Mouse (Mus musculus): ENCODE results near the gene Catip. TPM values are rescaled to one million over a fixed set of nuclear protein-coding genes. Genes with fewer than 3 reads are reported as not detected.

Catip gene
- polyA plus RNA-seq, 1 experiment from 2014 or later: 1.2 TPM

GRCm38 (mm10) chr1:74357531-74357930 is 4.4 kb upstream of the Catip start:
- H3K4me2 ChIP-seq (ENCODE audit: low read length): no peak overlapping the region
- no peaks in the 10 kb centered on the region for H3K4me1 ChIP-seq (replicated peaks; ENCODE audit: control insufficient read depth, insufficient read depth, low read length)
- 0 out of 2 replicates have a peak, but pooled peaks cover 4% of the 10 kb centered on the region for H3K36me3 ChIP-seq (ENCODE audit: control insufficient read depth, insufficient read depth)
- H3K27me3 ChIP-seq (replicated peaks; ENCODE audit: control insufficient read depth, insufficient read depth, low read length): no peaks in the 10 kb centered on the region
- H3K27ac ChIP-seq (ENCODE audit: low read length): no peak overlapping the region
- no peak overlapping the region for H3K9ac ChIP-seq (replicated peaks; ENCODE audit: low read depth, low read length)
- no peak overlapping the region for H3K4me3 ChIP-seq (replicated peaks; ENCODE audit: low read length)
- no peak for ATAC-seq
- no peaks in the 10 kb centered on the region for H3K9me3 ChIP-seq (ENCODE audit: control insufficient read depth, low read length)

- no peak overlapping the region for H3K4me3 ChIP-seq (replicated peaks; ENCODE audit: low read length)
- 89% methylated on average over 5 of the region's 5 CpGs for WGBS
- no peak for ATAC-seq
- H3K4me2 ChIP-seq (ENCODE audit: low read length): no peak overlapping the region
- no peaks in the 10 kb centered on the region for H3K9me3 ChIP-seq (ENCODE audit: control insufficient read depth, low read length)
- no peaks in the 10 kb centered on the region for H3K27me3 ChIP-seq (replicated peaks; ENCODE audit: control insufficient read depth, insufficient read depth, low read length)
- no peaks in the 10 kb centered on the region for H3K4me1 ChIP-seq (replicated peaks; ENCODE audit: control insufficient read depth, insufficient read depth, low read length)
- H3K9ac ChIP-seq (replicated peaks; ENCODE audit: low read depth, low read length): no peak overlapping the region
- no peak overlapping the region for H3K27ac ChIP-seq (ENCODE audit: low read length)
- H3K36me3 ChIP-seq (ENCODE audit: control insufficient read depth, insufficient read depth): no peaks in the 10 kb centered on the region
Observed at GRCm38 (mm10) chr1:74359952-74360517, 1.9 kb upstream of the Catip start.

GRCm38 (mm10) chr1:74362325-74363229 is 669 bp downstream of the Catip start:
- no peaks in the 10 kb centered on the region for H3K4me1 ChIP-seq (replicated peaks; ENCODE audit: control insufficient read depth, insufficient read depth, low read length)
- H3K27me3 ChIP-seq (replicated peaks; ENCODE audit: control insufficient read depth, insufficient read depth, low read length): no peaks in the 10 kb centered on the region
- H3K9ac ChIP-seq (replicated peaks; ENCODE audit: low read depth, low read length): no peak overlapping the region
- no peak overlapping the region for H3K4me3 ChIP-seq (replicated peaks; ENCODE audit: low read length)
- peak; percentile 27; the same call in 1 of the 2 replicates for ATAC-seq
- H3K9me3 ChIP-seq (ENCODE audit: control insufficient read depth, low read length): no peaks in the 10 kb centered on the region
- 68% methylated on average over 17 of the region's 17 CpGs for WGBS
- no peak overlapping the region for H3K27ac ChIP-seq (ENCODE audit: low read length)
- H3K36me3 ChIP-seq (ENCODE audit: control insufficient read depth, insufficient read depth): no peaks in the 10 kb centered on the region
- H3K4me2 ChIP-seq (ENCODE audit: low read length): no peak overlapping the region

- Histone ChIP-seq H3K4me2 (ENCODE audit: low read length) (no peak overlapping the region), H3K9me3 (ENCODE audit: control insufficient read depth, low read length) (no peaks in the 10 kb centered on the region), H3K27ac (ENCODE audit: low read length) (no peak overlapping the region), H3K4me1 (replicated peaks; ENCODE audit: control insufficient read depth, insufficient read depth, low read length) (no peaks in the 10 kb centered on the region), H3K4me3 (replicated peaks; ENCODE audit: low read length) (no peak overlapping the region), H3K27me3 (replicated peaks; ENCODE audit: control insufficient read depth, insufficient read depth, low read length) (no peaks in the 10 kb centered on the region), H3K36me3 (ENCODE audit: control insufficient read depth, insufficient read depth) (no peaks in the 10 kb centered on the region), H3K9ac (replicated peaks; ENCODE audit: low read depth, low read length) (no peak overlapping the region)
- ATAC-seq: no peak
- 78% methylated on average over 5 of the region's 5 CpGs for WGBS
Observed at GRCm38 (mm10) chr1:74363437-74363836, 1.5 kb downstream of the Catip start.

- Histone ChIP-seq H3K9me3 (ENCODE audit: control insufficient read depth, low read length) (no peaks in the 10 kb centered on the region), H3K4me2 (ENCODE audit: low read length) (no peak overlapping the region), H3K4me1 (replicated peaks; ENCODE audit: control insufficient read depth, insufficient read depth, low read length) (no peaks in the 10 kb centered on the region), H3K4me3 (replicated peaks; ENCODE audit: low read length) (no peak overlapping the region), H3K27me3 (replicated peaks; ENCODE audit: control insufficient read depth, insufficient read depth, low read length) (no peaks in the 10 kb centered on the region), H3K36me3 (ENCODE audit: control insufficient read depth, insufficient read depth) (no peaks in the 10 kb centered on the region), H3K27ac (ENCODE audit: low read length) (no peak overlapping the region), H3K9ac (replicated peaks; ENCODE audit: low read depth, low read length) (no peak overlapping the region)
- WGBS: 87% methylated on average over 8 of the region's 8 CpGs
- ATAC-seq: no peak
Observed at GRCm38 (mm10) chr1:74364270-74364669, 2.4 kb downstream of the Catip start.

- Histone ChIP-seq H3K9me3 (ENCODE audit: control insufficient read depth, low read length) (no peaks in the 10 kb centered on the region), H3K4me3 (replicated peaks; ENCODE audit: low read length) (peak overlapping the region; percentile 32), H3K36me3 (ENCODE audit: control insufficient read depth, insufficient read depth) (no peaks in the 10 kb centered on the region), H3K27ac (ENCODE audit: low read length) (no peak overlapping the region), H3K9ac (replicated peaks; ENCODE audit: low read depth, low read length) (0 out of 2 replicates have a peak overlapping the region, but pooled peaks have one; percentile 38), H3K27me3 (replicated peaks; ENCODE audit: control insufficient read depth, insufficient read depth, low read length) (no peaks in the 10 kb centered on the region), H3K4me2 (ENCODE audit: low read length) (peak overlapping the region; percentile 49), H3K4me1 (replicated peaks; ENCODE audit: control insufficient read depth, insufficient read depth, low read length) (no peaks in the 10 kb centered on the region)
- 25% methylated on average over 34 of the region's 34 CpGs for WGBS
- ATAC-seq: peak; percentile 65; the same call in 1 of the 2 replicates
Observed at GRCm38 (mm10) chr1:74367886-74368645, 6.2 kb downstream of the Catip start.

- Histone ChIP-seq H3K27me3 (replicated peaks; ENCODE audit: control insufficient read depth, insufficient read depth, low read length) (no peaks in the 10 kb centered on the region), H3K4me1 (replicated peaks; ENCODE audit: control insufficient read depth, insufficient read depth, low read length) (no peaks in the 10 kb centered on the region), H3K36me3 (ENCODE audit: control insufficient read depth, insufficient read depth) (no peaks in the 10 kb centered on the region), H3K4me3 (replicated peaks; ENCODE audit: low read length) (no peak overlapping the region), H3K4me2 (ENCODE audit: low read length) (no peak overlapping the region), H3K9ac (replicated peaks; ENCODE audit: low read depth, low read length) (no peak overlapping the region), H3K27ac (ENCODE audit: low read length) (no peak overlapping the region), H3K9me3 (ENCODE audit: control insufficient read depth, low read length) (no peaks in the 10 kb centered on the region)
- ATAC-seq: no peak
- WGBS: 50% methylated on average over 4 of the region's 4 CpGs
Observed at GRCm38 (mm10) chr1:74370040-74370439, 8.1 kb downstream of the Catip start.

- 79% methylated on average over 4 of the region's 4 CpGs for WGBS
- Histone ChIP-seq H3K27ac (ENCODE audit: low read length) (no peak overlapping the region), H3K4me1 (replicated peaks; ENCODE audit: control insufficient read depth, insufficient read depth, low read length) (no peaks in the 10 kb centered on the region), H3K4me3 (replicated peaks; ENCODE audit: low read length) (no peak overlapping the region), H3K9ac (replicated peaks; ENCODE audit: low read depth, low read length) (no peak overlapping the region), H3K9me3 (ENCODE audit: control insufficient read depth, low read length) (no peaks in the 10 kb centered on the region), H3K36me3 (ENCODE audit: control insufficient read depth, insufficient read depth) (no peaks in the 10 kb centered on the region), H3K4me2 (ENCODE audit: low read length) (no peak overlapping the region), H3K27me3 (replicated peaks; ENCODE audit: control insufficient read depth, insufficient read depth, low read length) (no peaks in the 10 kb centered on the region)
- ATAC-seq: no peak
Observed at GRCm38 (mm10) chr1:74373372-74373771, 11.5 kb downstream of the Catip start.

GRCm38 (mm10) chr1:74374980-74375379 is 13.1 kb downstream of the Catip start, which contains the start of gene Slc11a1:
Gene Slc11a1, plus strand, starts transcription at chr1:74375195.
- Histone ChIP-seq H3K27ac (ENCODE audit: low read length) (no peak within 1 kb of the TSS), H3K27me3 (replicated peaks; ENCODE audit: control insufficient read depth, insufficient read depth, low read length) (no peaks in the 10 kb centered on the region), H3K4me1 (replicated peaks; ENCODE audit: control insufficient read depth, insufficient read depth, low read length) (no peaks in the 10 kb centered on the region), H3K9ac (replicated peaks; ENCODE audit: low read depth, low read length) (no peak within 1 kb of the TSS), H3K9me3 (ENCODE audit: control insufficient read depth, low read length) (no peaks in the 10 kb centered on the region), H3K36me3 (ENCODE audit: control insufficient read depth, insufficient read depth) (no peaks in the 10 kb centered on the region), H3K4me3 (replicated peaks; ENCODE audit: low read length) (no peak within 1 kb of the TSS), H3K4me2 (ENCODE audit: low read length) (no peak within 1 kb of the TSS)
- 77% methylated on average over 8 of the region's 8 CpGs for WGBS
- ATAC-seq: no peak

All from forebrain, embryonic 16.5 days (tissue).